Mouse (Mus musculus) intestine, embryonic 16.5 days (tissue): Measurements from ENCODE around the gene Gpr153. TPM values are rescaled to one million over a fixed set of nuclear protein-coding genes. Genes with fewer than 3 reads are reported as not detected.
A peak's percentile ranks its signal among the peaks of the same experiment; 100 is the strongest.

Experiments
- ATAC-seq: fragments of 200-750 bp; cut with Nextera tagmentation; 2 replicates; pipeline ENCODE4 v1.8.0; 2017; ENCODE audit warnings: moderate TSS enrichment, moderate library complexity
- H3K27ac ChIP-seq: fragments of 300-500 bp; sonication (generic); 2 replicates; pipeline ENCODE4 v1.5.1; 2014; ENCODE audit warnings: mild to moderate bottlenecking, low read length
- H3K27me3 ChIP-seq: fragments of 300-500 bp; sonication (generic); replicated peaks from 2 replicates; pipeline ENCODE4 v1.6.1; 2014; ENCODE audit warnings: low read length, control low read depth, mixed read lengths; ENCODE audit not compliant: control insufficient read depth, insufficient read depth
- H3K36me3 ChIP-seq: fragments of 300-500 bp; sonication (generic); 2 replicates; pipeline ENCODE4 v1.6.1; 2014; ENCODE audit warnings: low read length, control low read depth; ENCODE audit not compliant: control insufficient read depth, insufficient read depth
- H3K4me1 ChIP-seq: fragments of 300-500 bp; sonication (generic); 2 replicates; pipeline ENCODE4 v1.6.1; 2014; ENCODE audit warnings: low read length, control low read depth, mixed read lengths; ENCODE audit not compliant: control insufficient read depth, insufficient read depth
- H3K4me2 ChIP-seq: fragments of 300-500 bp; sonication (generic); 2 replicates; pipeline ENCODE4 v1.6.1; 2014; ENCODE audit warnings: low read depth, low read length, control low read depth
- H3K4me3 ChIP-seq: fragments of 300-500 bp; sonication (generic); 2 replicates; pipeline ENCODE4 v1.5.1; 2014; ENCODE audit warnings: mild to moderate bottlenecking, low read length
- H3K9ac ChIP-seq: fragments of 300-500 bp; sonication (generic); 2 replicates; pipeline ENCODE4 v1.6.1; 2014; ENCODE audit warnings: low read depth, low read length
- H3K9me3 ChIP-seq: fragments of 300-500 bp; sonication (generic); 2 replicates; pipeline ENCODE4 v1.6.1; 2016; ENCODE audit warnings: low read length, control low read depth; ENCODE audit not compliant: control insufficient read depth
- WGBS: fragments of 180-500 bp; shearing (Covaris S2); extraction: QIAGEN DNeasy Blood & Tissue Kit; methylation state at CpG from one replicate; pipeline ENCODE4 v1.1.7; 2014; 5-methylcytosine and 5-hydroxymethylcytosine counted together
- polyA plus RNA-seq: library from polyadenylated mRNA; unstranded; fragments of >200 nt; fragmentation: Nextera tagmentation; extraction: Ambion mirVana; gene quantifications from 2 replicates; pipeline ENCODE4 v1.2.1, GENCODE M21; 2015

Gene Gpr153
- polyA plus RNA-seq, 1 experiment from 2014 or later, result 3.4 TPM

GRCm38 (mm10) chr4:152303172-152303571, 29.1 kb downstream of the Gpr153 start:
- Histone ChIP-seq H3K27ac (no peak overlapping the region), H3K4me2 (no peak overlapping the region), H3K36me3 (peaks cover 4% of the 10 kb centered on the region; the same call in 1 of the 2 replicates), H3K27me3 (no peaks in the 10 kb centered on the region), H3K4me3 (no peak overlapping the region), H3K4me1 (peaks cover 6% of the 10 kb centered on the region; the same call in 1 of the 2 replicates), H3K9me3 (no peaks in the 10 kb centered on the region), H3K9ac (no peak overlapping the region)
- ATAC-seq, result no peak
- 87% methylated on average over 10 of the region's 10 CpGs for WGBS

GRCm38 (mm10) chr4:152304685-152305084, 30.7 kb downstream of the Gpr153 start:
- Histone ChIP-seq H3K4me2 (no peak overlapping the region), H3K27ac (no peak overlapping the region), H3K4me3 (no peak overlapping the region), H3K36me3 (peaks cover 4% of the 10 kb centered on the region; the same call in 1 of the 2 replicates), H3K9ac (no peak overlapping the region), H3K27me3 (no peaks in the 10 kb centered on the region), H3K4me1 (no peaks in the 10 kb centered on the region), H3K9me3 (no peaks in the 10 kb centered on the region)
- WGBS, result 94% methylated on average over 6 of the region's 6 CpGs
- ATAC-seq, result no peak

- no peak overlapping the region for H3K9ac ChIP-seq
- no peak overlapping the region for H3K4me3 ChIP-seq
- no peak overlapping the region for H3K4me2 ChIP-seq
- no peaks in the 10 kb centered on the region for H3K9me3 ChIP-seq
- peaks cover 4% of the 10 kb centered on the region; the same call in 1 of the 2 replicates for H3K36me3 ChIP-seq
- ATAC-seq, result no peak
- 68% methylated on average over 6 of the region's 6 CpGs for WGBS
- H3K27ac ChIP-seq, result no peak overlapping the region
- no peaks in the 10 kb centered on the region for H3K27me3 ChIP-seq
- H3K4me1 ChIP-seq, result no peaks in the 10 kb centered on the region
These were observed 32.0 kb downstream of the Gpr153 start for GRCm38 (mm10) chr4:152305991-152306390.

GRCm38 (mm10) chr4:152307542-152307941, 33.5 kb downstream of the Gpr153 start:
- H3K27ac ChIP-seq, result no peak overlapping the region
- H3K4me3 ChIP-seq, result no peak overlapping the region
- no peak; the same call in 1 of the 2 replicates for ATAC-seq
- no peaks in the 10 kb centered on the region for H3K4me1 ChIP-seq
- H3K4me2 ChIP-seq, result no peak overlapping the region
- H3K9ac ChIP-seq, result no peak overlapping the region
- 86% methylated on average over 9 of the region's 9 CpGs for WGBS
- no peaks in the 10 kb centered on the region for H3K9me3 ChIP-seq
- H3K27me3 ChIP-seq, result peaks cover 9% of the 10 kb centered on the region; the same call in 1 of the 2 replicates
- peaks cover 4% of the 10 kb centered on the region; the same call in 1 of the 2 replicates for H3K36me3 ChIP-seq

GRCm38 (mm10) chr4:152312186-152312585, 38.2 kb downstream of the Gpr153 start:
- H3K9ac ChIP-seq, result no peak overlapping the region; the same call in 1 of the 2 replicates
- peak overlapping the region; percentile 79 for H3K4me2 ChIP-seq
- 5% methylated on average over 14 of the region's 14 CpGs for WGBS
- H3K4me1 ChIP-seq, result peaks cover 16% of the 10 kb centered on the region
- H3K4me3 ChIP-seq, result peak overlapping the region; percentile 42; the same call in 1 of the 2 replicates
- H3K9me3 ChIP-seq, result no peaks in the 10 kb centered on the region
- ATAC-seq, result peak; percentile 29; the same call in 1 of the 2 replicates
- H3K27ac ChIP-seq, result no peak overlapping the region
- H3K27me3 ChIP-seq, result peaks cover 48% of the 10 kb centered on the region
- H3K36me3 ChIP-seq, result no peaks in the 10 kb centered on the region; the same call in 1 of the 2 replicates

GRCm38 (mm10) chr4:152313211-152313632, 39.2 kb downstream of the Gpr153 start:
- 0% methylated on average over 29 of the region's 29 CpGs for WGBS
- no peaks in the 10 kb centered on the region; the same call in 1 of the 2 replicates for H3K36me3 ChIP-seq
- H3K9ac ChIP-seq, result peak overlapping the region; percentile 48
- peak overlapping the region; percentile 42 for H3K4me3 ChIP-seq
- peak; percentile 58 for ATAC-seq
- no peaks in the 10 kb centered on the region for H3K9me3 ChIP-seq
- H3K27ac ChIP-seq, result no peak overlapping the region
- H3K27me3 ChIP-seq, result peaks cover 55% of the 10 kb centered on the region
- H3K4me1 ChIP-seq, result peaks cover 17% of the 10 kb centered on the region
- H3K4me2 ChIP-seq, result peak overlapping the region; percentile 79

GRCm38 (mm10) chr4:152313934-152314333, 39.9 kb downstream of the Gpr153 start:
- ATAC-seq, result no peak; the same call in 1 of the 2 replicates
- H3K27ac ChIP-seq, result no peak overlapping the region
- peaks cover 22% of the 10 kb centered on the region for H3K4me1 ChIP-seq
- peak overlapping the region; percentile 79; the same call in 1 of the 2 replicates for H3K4me2 ChIP-seq
- H3K27me3 ChIP-seq, result peaks cover 56% of the 10 kb centered on the region
- H3K36me3 ChIP-seq, result no peaks in the 10 kb centered on the region; the same call in 1 of the 2 replicates
- no peak overlapping the region for H3K9ac ChIP-seq
- H3K4me3 ChIP-seq, result no peak overlapping the region
- H3K9me3 ChIP-seq, result no peaks in the 10 kb centered on the region

GRCm38 (mm10) chr4:152315498-152316213, 41.6 kb downstream of the Gpr153 start:
- peaks cover 56% of the 10 kb centered on the region for H3K27me3 ChIP-seq
- H3K4me3 ChIP-seq, result peak overlapping the region; percentile 24
- peak overlapping the region; percentile 44 for H3K4me2 ChIP-seq
- H3K27ac ChIP-seq, result no peak overlapping the region
- ATAC-seq, result no peak
- H3K36me3 ChIP-seq, result no peaks in the 10 kb centered on the region
- 1% methylated on average over 43 of the region's 43 CpGs for WGBS
- H3K4me1 ChIP-seq, result peaks cover 22% of the 10 kb centered on the region
- no peaks in the 10 kb centered on the region for H3K9me3 ChIP-seq
- H3K9ac ChIP-seq, result peak overlapping the region; percentile 40; the same call in 1 of the 2 replicates

- Histone ChIP-seq H3K27ac (no peak overlapping the region), H3K4me2 (0 out of 2 replicates have a peak overlapping the region, but pooled peaks have one; percentile 16), H3K27me3 (peaks cover 47% of the 10 kb centered on the region), H3K9me3 (no peaks in the 10 kb centered on the region), H3K4me3 (no peak overlapping the region), H3K4me1 (peaks cover 22% of the 10 kb centered on the region), H3K9ac (no peak overlapping the region), H3K36me3 (no peaks in the 10 kb centered on the region)
- no peak for ATAC-seq
- WGBS, result 64% methylated on average over 6 of the region's 6 CpGs
These were observed 43.6 kb downstream of the Gpr153 start for GRCm38 (mm10) chr4:152317631-152318033.
